Mouse (Mus musculus) urinary bladder, adult 2 months (tissue): ENCODE results near the gene Rplp0. TPM values are rescaled to one million over a fixed set of nuclear protein-coding genes. Genes with fewer than 3 reads are reported as not detected.
A peak's percentile ranks its signal among the peaks of the same experiment; 100 is the strongest.

Source experiments
- DNase-seq: peaks from one replicate; pipeline ENCODE4 v3.0.0; 2022; ENCODE audit warnings: low spot score
- polyA plus RNA-seq: library from polyadenylated mRNA; depleted of rRNA; stranded (reverse); fragments of >200 nt; gene quantifications from 2 replicates; pipeline ENCODE4 v1.2.3, GENCODE M21; 2012

The Rplp0 gene
- polyA plus RNA-seq, 1 experiment = 2,490 TPM

DNA sequence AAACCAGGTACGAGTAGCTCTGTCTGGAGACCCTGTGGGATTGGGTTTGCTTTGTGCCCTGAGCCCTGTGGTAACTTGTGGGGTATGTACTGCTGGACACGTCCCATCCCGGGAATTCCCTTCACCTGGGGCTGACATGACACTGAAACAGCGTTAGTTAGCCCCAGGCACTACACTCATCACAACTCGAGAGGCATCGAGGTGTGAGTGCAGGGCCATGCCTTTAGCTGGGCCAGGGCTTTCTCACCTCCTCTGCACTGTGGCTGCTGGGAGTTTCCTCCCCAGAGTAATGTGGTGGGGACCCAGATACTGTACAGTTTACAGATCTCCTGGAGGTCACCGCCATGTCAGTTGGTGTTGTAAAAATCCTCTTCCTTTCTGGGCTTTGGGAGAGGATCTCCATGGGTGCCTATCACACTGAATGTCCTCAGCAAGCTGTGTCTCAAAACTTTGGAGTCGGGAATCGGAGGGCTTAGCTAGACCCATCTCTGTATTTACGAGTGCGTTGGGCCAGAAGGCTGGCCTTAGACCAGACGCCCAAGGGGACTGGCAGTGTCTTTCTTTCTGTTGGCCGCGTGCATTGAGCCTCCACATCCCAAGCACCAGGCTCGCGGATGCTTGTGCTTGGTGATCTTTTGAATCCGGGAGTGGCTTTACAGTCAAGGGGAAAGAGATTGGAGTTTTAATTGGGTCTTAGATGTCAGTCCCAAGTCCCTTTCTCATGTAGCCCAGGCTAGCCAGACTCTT is 32.6 kb upstream of the Rplp0 start:
- no peak for DNase-seq

DNA sequence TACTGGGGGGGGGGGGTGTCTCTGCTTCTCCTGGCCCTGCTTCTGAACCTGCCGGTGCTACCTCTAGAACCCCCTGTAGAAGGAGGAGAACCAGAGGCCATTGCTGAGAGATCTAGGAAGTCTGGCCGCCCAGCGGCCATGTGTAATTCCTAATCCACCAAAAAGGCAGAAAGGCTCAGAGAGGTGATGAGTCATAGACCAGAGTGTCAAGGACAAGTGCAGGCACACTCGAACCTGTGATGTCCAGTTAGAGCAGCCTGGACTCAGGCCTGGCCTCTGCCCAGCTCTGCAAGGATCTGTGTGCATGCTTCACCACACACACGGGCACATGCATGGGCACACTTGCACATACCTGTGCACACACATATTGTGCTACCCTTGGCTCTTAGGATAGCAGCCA is 31.1 kb upstream of the Rplp0 start:
- DNase-seq = no peak

DNA sequence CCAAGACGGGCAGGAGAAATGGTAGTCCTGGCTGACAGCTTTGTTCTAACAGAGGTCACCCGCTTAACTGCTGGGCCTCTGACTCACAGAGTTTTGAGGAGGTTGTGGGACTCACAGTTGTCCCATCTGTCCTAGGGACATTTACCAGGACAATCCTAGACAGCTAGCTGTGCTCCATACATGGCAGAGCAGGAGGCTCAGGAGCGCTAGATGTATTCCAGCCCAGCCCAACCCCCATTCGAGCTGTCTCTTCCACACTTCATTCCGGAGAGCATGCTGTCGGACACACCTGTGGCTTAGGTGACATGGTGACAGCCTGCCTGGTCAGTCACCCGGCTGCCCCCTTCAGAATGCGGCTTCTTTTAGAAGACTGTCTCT is 29.9 kb upstream of the Rplp0 start:
- no peak for DNase-seq

DNA sequence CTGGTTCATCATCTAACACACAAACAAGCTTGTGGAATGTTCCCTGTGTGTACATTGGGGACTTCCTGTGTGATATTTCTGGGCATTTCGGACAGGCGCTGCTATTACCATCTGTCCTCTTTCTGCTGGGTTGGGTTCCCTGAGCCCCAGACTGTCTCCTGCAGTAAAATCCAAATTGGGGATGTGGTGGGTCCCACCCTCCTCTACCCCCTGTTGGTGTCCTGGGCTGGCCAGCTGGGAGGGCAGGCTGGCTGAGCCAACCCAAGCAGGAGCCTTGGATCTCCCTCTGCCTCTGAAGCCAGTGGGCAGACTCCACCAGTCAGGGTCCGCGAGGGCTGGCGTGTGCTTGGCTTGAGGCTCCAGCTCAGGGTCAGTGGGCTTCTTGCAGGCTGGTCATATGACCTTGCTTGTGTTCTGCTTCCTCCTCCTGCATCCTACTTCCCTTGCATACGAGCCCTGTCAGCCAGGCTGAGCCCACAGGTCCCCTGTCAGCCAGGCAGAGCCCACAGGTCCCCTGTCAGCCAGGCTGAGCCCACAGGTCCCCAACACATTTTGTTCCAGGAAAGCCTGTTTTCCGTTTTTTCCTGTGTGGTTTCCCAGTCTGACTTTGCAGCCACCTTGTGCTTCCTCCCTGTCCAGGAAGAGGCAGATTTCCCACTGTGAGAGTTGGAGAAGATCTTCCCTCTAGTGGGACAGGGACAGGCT is 29.4 kb upstream of the Rplp0 start:
- no peak for DNase-seq

DNA sequence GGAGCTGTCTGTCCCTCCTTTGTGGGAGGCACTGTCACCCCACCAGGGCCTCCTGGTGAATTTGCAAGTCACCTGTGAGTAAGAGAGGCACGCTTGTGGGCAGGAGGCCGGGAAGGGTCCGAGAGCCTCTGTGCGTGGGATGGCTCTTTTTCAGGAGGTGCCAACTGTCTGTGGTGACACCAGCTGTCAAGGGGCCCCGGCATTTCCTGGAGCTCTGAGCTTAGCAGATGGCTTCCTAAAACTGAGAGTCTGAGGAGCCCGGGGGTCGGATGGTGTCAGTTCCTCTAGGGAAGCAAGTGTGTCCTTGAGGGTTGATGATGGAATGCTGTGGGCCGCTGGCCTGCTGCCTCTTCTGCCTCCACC is 28.8 kb upstream of the Rplp0 start:
- DNase-seq = no peak

DNA sequence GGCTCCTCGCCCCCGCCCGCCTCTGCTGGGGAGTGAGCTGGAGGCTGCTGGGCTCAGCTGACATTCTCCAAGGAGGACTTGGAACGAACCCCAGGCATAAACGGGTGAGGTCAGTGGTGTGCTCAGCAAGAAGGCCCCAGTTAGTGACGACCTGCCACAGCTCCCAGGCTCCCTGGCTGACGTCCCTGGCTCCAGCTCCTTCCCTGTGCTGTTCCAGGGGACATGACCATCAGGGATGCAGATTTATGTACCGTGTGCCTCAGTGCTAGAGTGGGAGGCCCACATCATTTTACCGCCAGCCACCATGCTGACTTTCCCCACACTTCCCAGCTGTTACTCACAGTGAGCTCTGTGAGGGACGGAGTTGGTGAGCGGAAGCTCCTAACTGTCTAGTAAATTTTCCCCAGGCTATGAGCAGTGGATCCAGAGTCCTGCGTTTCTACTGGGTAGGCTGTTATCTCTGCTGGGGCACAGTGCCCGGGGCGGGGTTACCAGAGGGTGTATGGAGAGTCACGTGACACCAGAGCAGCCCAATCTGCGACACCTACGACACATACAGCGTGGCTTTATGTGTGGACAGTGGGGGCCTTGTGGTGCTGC is 27.5 kb upstream of the Rplp0 start:
- no peak for DNase-seq

DNA sequence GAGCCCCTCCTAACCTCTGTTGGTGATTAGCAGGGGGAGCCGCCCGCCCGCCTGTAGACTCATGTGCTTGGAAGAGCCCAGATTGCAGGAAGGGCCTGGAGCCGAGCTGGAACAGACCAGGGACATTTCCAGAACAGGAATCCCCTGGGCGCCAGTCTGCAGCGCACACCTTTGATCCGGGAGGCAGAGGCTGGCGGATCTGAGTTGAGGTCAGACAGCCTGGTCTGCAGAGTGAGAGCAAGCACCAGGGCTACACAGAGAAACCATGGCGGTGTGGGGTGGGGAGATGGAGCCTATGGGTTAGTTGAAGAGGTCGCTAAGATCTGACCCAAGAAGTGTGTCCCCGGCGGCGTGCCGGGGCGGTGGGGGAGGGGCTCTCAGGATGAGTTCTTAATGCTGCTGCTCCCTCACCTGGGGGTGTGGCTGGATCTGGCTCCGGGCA is 25.0 kb upstream of the Rplp0 start:
- no peak for DNase-seq

DNA sequence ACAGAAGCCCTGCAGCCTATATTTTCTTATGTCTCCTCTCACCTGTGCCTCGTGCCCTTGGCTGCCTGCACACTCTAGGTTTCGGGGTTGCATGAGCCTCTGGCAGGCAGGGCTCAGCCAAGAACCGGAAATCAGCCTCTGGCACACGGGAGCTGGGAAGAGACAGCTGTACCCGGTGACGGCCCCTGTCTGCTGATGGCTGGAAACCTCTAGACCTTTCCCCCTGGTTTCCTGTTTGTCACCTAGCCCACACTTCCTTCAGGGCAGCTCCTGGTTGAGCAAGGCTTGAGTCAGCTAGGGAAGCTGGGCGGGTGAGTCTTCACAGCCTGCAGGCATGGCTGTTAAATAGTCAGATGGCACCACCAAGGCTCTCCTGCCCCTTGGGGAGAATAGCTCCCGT is 24.4 kb upstream of the Rplp0 start:
- DNase-seq = no peak

DNA sequence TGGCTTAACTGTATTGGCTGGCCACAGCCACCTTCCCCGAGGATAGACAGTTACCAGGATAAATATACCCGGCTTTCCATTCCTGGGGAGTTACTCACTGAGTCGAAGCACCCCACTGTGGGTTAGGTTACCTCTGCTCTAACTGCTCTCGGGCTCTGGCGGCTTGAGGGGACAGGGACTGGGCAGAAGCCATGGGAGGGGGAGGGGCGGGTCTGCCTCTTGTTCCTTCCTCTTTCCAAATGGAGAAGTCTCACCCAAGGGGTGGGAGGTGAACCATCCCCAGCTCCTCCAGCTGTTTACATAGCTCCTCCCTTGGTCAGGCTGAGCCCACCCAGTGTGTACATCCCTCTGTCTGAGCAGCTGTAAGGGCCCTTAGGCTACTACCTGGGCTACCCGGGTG is 23.6 kb upstream of the Rplp0 start:
- no peak for DNase-seq

DNA sequence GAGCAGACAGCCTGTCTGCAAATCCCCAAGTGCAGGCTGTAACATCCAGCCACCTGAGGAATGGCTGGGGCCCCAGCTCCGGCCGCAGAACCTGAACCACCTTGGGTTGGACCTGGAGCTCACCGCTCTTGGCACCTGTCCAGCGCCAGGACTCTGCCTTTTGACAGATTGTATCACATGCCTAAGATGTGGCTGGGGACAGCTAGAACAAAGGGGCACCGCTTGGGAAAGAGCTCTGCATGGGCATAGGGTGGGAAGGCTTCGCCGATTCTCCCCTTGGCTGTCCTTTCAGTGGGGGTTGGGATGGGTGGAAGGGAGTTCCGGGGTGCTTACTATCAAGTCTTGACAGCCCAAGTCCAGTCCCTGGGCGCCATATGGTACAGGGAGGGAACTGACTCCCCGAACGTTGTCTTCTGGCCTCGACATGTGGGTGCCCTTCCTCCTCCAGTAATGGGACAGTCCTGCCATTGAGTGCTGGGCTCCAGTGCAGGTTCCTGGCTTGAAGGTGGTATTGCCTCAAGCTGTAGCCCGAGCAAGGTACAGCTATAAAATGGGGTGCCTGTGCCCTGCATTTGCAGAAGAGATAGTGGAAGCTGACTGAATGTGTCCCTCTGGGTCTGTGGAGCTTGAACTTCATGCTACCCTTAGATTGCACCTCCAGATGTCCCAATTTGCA is 21.1 kb upstream of the Rplp0 start:
- DNase-seq = no peak

DNA sequence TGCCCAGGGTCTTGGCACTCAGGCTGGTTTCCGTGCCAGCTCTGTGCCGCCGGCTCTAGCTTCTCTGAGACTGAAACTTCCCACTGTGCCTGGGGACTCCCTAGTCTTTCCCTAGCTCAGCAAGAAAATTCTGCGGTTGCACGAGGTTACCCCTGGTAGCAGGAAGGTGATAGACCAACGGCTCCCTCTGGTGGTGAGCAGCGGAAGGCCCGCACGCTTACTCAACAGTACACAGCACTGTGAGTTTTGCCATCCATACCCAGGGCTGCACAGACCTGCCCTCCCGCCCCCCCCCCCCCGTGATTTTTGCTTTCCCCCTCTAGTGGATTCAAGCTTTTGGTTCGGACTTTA is 20.6 kb upstream of the Rplp0 start:
- DNase-seq = peak; percentile 76

DNA sequence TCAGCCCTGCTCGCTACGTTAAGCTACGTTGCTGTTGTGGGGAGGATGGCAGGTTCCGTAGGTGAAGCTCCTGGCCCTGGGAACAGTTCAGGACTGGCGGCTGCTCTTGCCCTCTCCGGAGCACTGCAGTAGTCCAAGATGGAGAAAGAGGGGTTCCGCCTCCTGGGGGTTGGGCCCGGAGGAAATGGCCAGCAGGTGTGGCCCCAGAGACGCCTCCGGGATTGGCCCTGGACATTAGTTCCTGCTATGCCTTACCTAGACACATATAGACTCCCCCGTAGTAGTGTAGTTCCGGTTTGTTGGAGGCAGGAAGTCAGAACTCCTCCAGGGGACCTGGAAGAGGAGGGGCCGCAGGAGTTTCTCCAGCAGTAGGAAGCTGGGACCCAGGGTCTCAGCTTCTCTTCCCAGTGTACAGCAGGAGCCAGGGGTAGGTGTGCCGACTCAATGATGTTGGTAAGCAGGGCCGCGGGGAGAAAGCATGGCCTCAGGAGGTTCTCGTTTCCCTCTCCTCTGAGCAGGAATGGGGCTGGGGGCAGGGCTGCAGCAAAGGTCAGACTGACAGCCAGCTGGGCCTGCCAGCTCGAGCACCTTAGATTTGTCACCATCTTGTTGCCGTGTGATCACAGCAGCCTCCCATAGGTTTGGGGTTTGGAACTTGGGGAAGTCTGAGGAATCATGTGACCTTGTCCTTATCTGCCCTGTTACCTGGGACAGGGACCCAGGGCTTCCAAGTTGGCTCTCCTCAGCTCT is 16.5 kb upstream of the Rplp0 start:
- DNase-seq = no peak

DNA sequence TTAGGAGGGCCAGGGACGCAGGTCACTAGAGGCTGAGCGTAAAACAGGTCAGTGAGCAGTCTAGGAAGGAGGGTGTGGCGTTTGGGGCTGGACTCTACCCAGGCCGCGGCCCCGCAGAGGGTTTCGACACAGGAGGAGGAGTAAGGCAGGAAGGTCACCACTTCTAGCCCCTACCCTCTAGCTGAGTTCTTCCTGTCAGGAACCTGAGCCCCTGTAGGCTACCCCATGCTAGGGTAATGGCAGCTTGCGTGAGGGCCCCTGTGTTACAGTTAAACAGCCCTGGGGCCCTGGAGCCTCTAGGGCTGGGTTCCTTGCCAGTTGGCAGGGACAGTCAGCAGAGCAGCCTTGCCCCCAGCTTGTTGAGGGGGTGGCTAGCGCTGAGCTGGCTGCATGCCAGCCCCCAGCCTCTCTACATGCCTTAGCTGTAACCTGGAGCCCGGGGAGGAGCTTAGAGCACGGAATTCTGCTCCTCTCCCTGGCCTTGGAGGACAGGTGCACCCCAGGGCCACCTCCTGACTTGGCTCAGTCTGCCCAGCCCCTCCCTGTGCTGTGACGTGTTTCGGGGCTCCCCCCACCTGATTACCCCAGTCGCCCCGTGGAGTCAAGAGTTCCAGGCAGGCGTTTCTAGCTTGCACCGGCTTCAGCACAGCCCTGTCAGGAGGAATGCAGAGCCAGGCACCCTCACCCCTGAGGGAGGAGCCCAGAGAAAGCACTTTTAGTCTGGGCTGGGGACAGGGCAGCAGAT is 15.6 kb upstream of the Rplp0 start:
- DNase-seq = peak; percentile 56

DNA sequence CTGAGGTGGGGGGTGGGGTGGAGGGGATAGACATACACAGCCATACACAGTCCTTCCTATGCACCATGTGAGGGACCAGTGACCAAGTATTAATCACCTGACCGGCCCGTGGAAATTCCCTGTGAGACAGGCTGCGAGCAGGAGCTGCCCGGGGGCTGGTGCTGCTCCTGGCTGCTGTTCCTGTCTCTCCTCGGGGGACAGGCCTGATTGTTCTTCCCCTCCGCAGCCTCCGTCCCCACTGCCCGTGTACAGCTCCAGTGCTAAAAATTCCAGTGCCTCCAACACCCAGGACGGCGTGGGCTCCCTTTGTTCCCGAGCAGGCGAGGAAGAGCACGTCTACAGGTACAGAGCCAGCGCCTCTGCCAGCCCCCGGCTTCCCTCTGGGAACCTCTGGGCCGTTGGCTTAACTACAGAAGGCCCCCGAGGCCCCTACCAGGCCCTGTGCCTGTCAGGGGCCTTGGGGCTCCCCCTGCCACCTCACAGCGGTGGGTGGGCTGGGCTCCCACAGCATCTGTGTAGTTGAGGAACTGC is 14.5 kb upstream of the Rplp0 start:
- no peak for DNase-seq

DNA sequence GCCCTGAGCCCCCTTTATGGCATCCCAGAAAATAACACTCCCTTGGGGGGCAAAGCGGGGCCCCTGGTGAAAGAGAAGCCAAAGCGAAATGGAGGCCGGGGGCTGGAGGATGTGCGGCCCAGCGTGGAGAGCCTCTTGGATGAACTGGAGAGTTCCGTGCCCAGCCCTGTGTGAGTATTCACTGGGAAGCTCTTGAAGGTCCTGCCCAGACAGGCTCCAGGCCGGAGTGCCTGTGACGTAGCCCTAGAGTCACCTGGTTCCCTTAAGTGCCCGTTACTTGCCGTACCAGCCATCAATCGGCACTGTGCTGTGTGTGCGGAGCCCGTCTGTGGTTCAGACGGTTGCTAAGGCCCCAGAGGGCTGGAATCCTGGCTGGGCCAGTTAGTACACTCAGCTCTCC is 13.6 kb upstream of the Rplp0 start:
- DNase-seq = no peak

DNA sequence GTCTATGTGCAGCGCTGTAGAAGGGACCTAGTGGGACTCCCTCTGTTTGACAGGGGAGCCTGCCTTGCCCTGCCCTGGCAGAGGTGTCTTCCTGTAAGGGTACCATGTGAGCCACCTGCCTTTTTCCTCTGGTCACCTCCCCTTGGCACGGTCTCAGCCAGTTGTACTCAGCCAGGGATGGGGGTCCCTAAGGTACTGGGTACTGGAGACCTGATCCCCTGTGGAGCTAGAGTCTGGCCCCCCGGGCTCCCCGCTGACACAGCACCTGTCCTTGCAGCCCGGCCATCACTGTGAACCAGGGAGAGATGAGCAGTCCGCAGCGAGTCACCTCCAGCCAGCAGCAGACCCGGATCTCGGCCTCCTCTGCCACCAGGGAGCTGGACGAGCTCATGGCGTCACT is 12.7 kb upstream of the Rplp0 start:
- no peak for DNase-seq

DNA sequence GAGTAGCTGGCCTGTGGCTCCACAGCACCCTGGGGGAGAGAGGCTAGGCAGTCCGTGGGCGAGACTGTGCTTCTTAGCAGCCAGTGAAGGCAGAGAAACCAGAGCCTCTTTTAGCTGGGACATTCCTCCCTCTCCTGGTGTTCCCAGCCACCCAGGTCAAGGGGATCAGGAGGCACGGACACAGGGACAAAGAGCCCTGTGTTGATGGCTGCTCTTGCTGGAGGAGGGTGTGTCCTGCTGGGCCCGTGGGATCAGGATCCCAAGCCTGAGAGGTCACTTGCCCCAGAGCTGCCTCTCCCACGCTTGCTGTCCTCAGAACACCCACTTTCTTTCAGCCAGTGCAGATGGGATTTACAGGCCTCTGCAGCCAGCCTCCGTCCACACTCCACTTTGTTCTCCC is 12.3 kb upstream of the Rplp0 start:
- DNase-seq = no peak

DNA sequence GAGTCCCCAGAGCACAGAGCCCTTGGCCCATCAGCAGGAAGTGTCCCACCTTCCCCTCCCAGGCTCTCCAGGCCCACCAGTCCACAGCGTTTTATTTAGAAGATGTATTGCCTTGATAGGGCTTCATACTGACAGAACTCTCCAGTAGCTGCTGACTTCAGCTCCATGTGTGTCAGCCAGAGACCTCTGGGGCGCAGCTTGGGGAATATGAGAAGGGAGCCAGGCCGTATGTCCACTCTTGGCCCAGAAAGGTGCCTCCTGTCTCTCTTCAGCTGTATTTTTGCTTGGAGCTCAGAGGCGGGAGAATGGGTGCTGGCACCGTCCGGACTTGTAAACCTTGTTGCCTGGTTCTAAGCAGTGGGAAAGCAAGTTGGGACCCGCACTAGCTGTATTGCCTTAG is 11.8 kb upstream of the Rplp0 start:
- DNase-seq = no peak

DNA sequence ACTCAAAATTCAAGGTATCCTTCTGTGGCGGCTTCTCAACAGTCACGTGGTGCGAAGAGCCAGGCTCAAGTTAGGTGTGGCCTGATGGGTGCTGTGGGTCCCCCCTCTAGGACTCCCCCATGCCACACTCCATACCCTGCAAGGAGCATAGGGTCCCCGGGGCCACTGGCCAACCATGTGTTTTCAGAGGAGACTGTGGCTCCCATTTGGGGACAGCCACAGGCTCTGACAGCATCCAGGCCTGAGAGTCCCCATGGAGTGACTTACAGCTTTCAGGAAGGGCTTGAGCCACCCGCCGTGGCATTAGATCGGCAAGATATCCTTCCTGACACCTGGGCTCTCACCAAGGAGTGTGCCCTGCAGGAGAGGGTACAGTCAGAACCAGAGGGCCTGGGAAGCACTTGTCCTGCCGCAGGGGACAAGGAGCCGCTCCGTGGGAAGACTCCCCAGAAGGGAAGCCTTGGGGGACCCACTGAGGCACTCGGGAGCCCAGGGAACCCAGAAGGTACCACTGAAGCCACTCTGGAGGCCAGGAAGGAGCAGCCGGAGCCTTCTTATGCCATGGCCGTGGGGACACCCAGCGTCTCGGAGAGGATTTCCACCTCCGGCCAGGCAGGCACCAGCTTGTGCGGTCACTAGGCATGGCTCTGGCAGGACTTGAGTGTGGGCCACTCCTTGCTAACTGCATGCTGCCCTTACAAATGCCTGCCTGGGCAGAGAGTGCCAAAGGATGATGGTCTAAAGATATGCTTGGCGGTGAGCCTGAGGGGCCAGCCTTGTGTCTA is 10.6 kb upstream of the Rplp0 start:
- DNase-seq = no peak

DNA sequence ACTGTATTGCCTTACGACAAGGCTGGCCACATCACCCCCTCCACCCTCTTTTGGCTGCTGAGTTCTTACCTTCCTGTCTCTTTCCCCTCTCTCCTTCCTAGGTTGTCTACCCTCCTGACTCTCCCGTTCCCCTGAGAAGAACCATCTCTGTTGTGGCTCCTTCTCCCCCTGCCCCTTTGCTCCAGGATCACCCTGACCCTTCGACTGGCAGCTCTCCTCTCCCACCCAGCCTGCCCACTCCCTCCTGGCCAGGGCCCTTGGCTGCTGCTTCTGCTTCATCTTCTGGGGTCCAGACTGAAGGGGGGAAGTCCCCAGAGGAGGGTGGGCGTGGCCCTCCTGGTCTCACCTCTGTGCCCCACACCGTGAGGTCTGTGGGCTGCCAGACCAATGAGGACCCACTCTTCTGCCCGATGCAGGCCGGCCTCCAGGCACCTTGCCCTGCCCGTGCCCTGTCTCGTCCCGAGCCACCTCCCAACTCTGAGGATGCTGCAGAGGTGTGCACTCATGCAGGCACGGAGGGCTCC is 8.7 kb upstream of the Rplp0 start:
- DNase-seq = no peak
